Mouse (Mus musculus): ENCODE measurements around the gene Rtkn. TPM values are rescaled to one million over a fixed set of nuclear protein-coding genes. Genes with fewer than 3 reads are reported as not detected.

Rtkn gene
- polyA plus RNA-seq, 1 experiment from 2014 or later = 18.8 TPM

GRCm38 (mm10) chr6:83118825-83119733 is 16.2 kb upstream of the Rtkn start:
- Histone ChIP-seq H3K4me2 (replicated peaks) (peak overlapping the region; percentile 98), H3K4me1 (replicated peaks) (peaks cover 77% of the 10 kb centered on the region)
- 88% methylated on average over 14 of the region's 14 CpGs for WGBS

DNA sequence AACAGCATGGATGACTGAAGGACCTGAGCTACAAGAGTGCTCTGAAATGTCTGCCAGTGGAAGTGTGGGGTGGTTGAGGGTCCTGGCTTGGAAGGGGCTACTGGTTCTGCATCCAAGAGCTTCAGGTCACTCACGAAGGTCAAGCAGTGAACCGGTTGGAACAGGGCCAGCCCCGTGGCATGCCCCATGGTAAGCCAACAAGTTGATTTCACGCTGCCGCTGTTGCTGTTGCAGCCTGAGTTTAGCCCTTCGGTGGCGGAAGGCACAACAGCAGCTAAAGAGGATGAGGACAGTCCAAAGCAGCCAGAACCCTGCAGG is 15.6 kb upstream of the Rtkn start:
- Histone ChIP-seq H3K27me3 (no peaks in the 10 kb centered on the region), H3K9ac (replicated peaks) (peak overlapping the region; percentile 92), H3K36me3 (peaks cover 33% of the 10 kb centered on the region), H3K27ac (0 out of 2 replicates have a peak overlapping the region, but pooled peaks have one; percentile 9), H3K4me2 (replicated peaks) (peak overlapping the region; percentile 98), H3K9me3 (no peaks in the 10 kb centered on the region), H3K4me1 (replicated peaks) (peaks cover 79% of the 10 kb centered on the region), H3K4me3 (replicated peaks) (peak overlapping the region; percentile 74)
- no peak for ATAC-seq
- WGBS = 49% methylated on average over 7 of the region's 7 CpGs

More at GRCm38 (mm10) chr6:83118825-83119733, 16.2 kb upstream of the Rtkn start:
- ATAC-seq = no peak
- H3K9ac ChIP-seq (replicated peaks) = peak overlapping the region; percentile 92
- peak overlapping the region; percentile 74 for H3K4me3 ChIP-seq (replicated peaks)
- H3K27me3 ChIP-seq = no peaks in the 10 kb centered on the region
- peaks cover 33% of the 10 kb centered on the region for H3K36me3 ChIP-seq
- peak overlapping the region; percentile 9; the same call in 1 of the 2 replicates for H3K27ac ChIP-seq
- H3K9me3 ChIP-seq = no peaks in the 10 kb centered on the region

GRCm38 (mm10) chr6:83120930-83121862 is 14.1 kb upstream of the Rtkn start, which contains the start of gene Wbp1:
Gene Wbp1, minus strand, starts transcription at chr6:83121559.
- no peaks in the 10 kb centered on the region for H3K27me3 ChIP-seq
- no peaks in the 10 kb centered on the region for H3K9me3 ChIP-seq
- ATAC-seq = peak; percentile 95
- H3K4me3 ChIP-seq (replicated peaks) = peak within 1 kb of the TSS; percentile 74
- under 1% methylated on average over 38 of the region's 38 CpGs for WGBS
- H3K9ac ChIP-seq (replicated peaks) = peak within 1 kb of the TSS; percentile 92
- H3K36me3 ChIP-seq = peaks cover 33% of the 10 kb centered on the region
- H3K4me1 ChIP-seq (replicated peaks) = peaks cover 76% of the 10 kb centered on the region
- peak within 1 kb of the TSS; percentile 98 for H3K4me2 ChIP-seq (replicated peaks)
- peak within 1 kb of the TSS; percentile 99 for H3K27ac ChIP-seq

DNA sequence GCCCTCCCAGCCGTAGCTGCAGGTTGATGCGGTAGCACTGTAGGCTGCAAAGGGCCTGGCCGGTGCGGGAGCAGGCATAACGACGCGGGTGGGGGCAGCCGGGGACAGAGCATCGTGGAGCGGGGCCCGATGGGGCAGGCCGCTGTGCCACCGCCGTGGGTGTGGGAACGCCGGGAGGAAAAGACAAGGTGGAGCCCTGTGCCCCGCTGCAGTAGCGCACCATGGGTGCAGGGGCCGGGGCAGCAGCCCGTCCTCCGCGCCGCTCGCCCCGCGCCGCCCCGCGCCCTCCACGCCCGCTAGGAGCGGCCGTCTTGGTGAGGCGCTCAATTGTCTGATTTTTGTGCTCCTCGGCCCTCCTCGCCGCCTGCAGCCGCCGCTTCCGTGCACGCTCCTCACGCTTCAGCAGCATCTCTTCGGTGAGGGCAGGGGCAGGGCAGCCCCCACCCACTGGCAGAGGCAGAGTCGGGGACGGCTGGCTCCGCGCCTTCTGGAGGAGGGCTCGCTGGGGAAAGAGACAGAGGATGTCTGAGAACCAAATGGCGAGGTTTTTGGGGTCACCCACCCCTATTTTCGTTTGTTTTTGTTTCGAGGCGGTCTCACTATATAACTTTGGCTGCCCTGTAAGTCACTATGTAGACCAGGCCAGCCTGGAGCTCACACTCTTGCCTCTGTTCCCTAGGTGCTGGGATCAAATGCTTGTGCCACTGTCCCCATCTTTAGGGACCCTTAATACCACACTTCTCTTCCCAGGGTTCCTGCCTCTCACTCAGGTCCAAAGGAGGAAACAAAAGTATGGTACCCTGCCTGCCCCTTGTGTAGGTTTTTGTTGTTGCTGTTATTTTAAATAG is 13.2 kb upstream of the Rtkn start:
- Histone ChIP-seq H3K27me3 (no peaks in the 10 kb centered on the region), H3K9me3 (no peaks in the 10 kb centered on the region), H3K36me3 (peaks cover 28% of the 10 kb centered on the region), H3K4me2 (replicated peaks) (peak overlapping the region; percentile 98), H3K27ac (peak overlapping the region; percentile 99), H3K9ac (replicated peaks) (peak overlapping the region; percentile 91), H3K4me1 (replicated peaks) (peaks cover 67% of the 10 kb centered on the region), H3K4me3 (replicated peaks) (peak overlapping the region; percentile 74)
- ATAC-seq = peak; percentile 8; the same call in 1 of the 2 replicates
- 1% methylated on average over 47 of the region's 52 CpGs for WGBS

- Histone ChIP-seq H3K27ac (peak overlapping the region; percentile 99; the same call in 1 of the 2 replicates), H3K4me1 (replicated peaks) (peaks cover 60% of the 10 kb centered on the region), H3K36me3 (peaks cover 20% of the 10 kb centered on the region), H3K27me3 (no peaks in the 10 kb centered on the region), H3K9me3 (no peaks in the 10 kb centered on the region), H3K4me2 (replicated peaks) (peak overlapping the region; percentile 98), H3K4me3 (replicated peaks) (peak overlapping the region; percentile 74), H3K9ac (replicated peaks) (peak overlapping the region; percentile 91; the same call in 1 of the 2 replicates)
- 72% methylated on average over 5 of the region's 5 CpGs for WGBS
- ATAC-seq = no peak
Measured at GRCm38 (mm10) chr6:83122961-83123360, 12.3 kb upstream of the Rtkn start.

DNA sequence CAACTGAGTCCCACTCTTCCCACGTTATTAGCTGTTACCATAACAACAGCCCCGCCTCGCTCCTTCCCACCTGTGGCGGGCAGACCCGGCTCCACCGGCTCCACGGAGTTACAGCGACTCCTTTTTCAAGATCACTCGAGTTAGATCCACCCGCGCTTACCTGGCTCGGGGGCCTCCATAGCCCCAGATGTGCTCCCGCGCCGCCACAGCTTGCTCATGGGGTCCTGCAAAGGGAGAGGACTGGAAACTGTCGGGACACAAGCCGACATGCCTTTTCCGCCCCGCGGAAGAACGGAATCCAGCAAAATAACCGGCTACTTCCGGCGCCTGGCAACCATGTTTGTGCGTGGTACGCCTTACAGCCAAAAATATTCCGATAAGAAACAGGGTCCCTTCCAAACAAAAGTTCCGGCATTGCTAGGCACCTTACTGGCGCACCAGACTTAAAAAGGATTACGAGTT is 10.4 kb upstream of the Rtkn start:
- Histone ChIP-seq H3K4me1 (replicated peaks) (peaks cover 42% of the 10 kb centered on the region), H3K4me3 (replicated peaks) (peak overlapping the region; percentile 78), H3K9me3 (no peaks in the 10 kb centered on the region), H3K4me2 (replicated peaks) (peak overlapping the region; percentile 92), H3K36me3 (peaks cover under 1% of the 10 kb centered on the region), H3K27ac (0 out of 2 replicates have a peak overlapping the region, but pooled peaks have one; percentile 53), H3K9ac (replicated peaks) (peak overlapping the region; percentile 78), H3K27me3 (no peaks in the 10 kb centered on the region)
- under 1% methylated on average over 30 of the region's 30 CpGs for WGBS
- peak; percentile 3 for ATAC-seq

GRCm38 (mm10) chr6:83125331-83125730 is 9.9 kb upstream of the Rtkn start, which contains the start of gene Ino80b:
Gene Ino80b, minus strand, starts transcription at chr6:83125431.
- WGBS = 26% methylated on average over 5 of the region's 5 CpGs
- peak within 1 kb of the TSS; percentile 78 for H3K9ac ChIP-seq (replicated peaks)
- ATAC-seq = no peak

DNA sequence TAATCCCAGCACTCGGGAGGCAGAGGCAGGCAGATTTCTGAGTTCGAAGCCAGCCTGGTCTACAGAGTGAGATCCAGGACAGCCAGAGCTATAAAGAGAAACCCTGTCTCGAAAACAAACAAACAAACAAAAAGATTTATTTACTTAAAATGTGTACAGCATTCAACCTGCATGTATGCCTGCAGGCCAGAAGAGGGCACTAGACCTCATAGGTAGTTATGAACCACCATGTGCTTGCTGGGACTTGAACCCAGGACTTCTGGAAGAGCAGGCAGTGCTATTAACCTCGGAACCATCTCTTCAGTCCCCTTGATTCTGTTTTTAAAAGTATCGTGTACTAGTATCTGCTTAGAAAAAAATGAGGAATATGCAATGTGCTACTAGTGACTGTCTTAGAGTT is 7.8 kb upstream of the Rtkn start:
- no peak overlapping the region for H3K4me3 ChIP-seq (replicated peaks)
- 96% methylated on average over 5 of the region's 5 CpGs for WGBS
- no peak overlapping the region for H3K9ac ChIP-seq (replicated peaks)
- H3K4me2 ChIP-seq (replicated peaks) = no peak overlapping the region
- no peak overlapping the region for H3K27ac ChIP-seq
- H3K27me3 ChIP-seq = no peaks in the 10 kb centered on the region
- no peak for ATAC-seq
- H3K36me3 ChIP-seq = no peaks in the 10 kb centered on the region
- no peaks in the 10 kb centered on the region for H3K9me3 ChIP-seq
- peaks cover 29% of the 10 kb centered on the region for H3K4me1 ChIP-seq (replicated peaks)

More at GRCm38 (mm10) chr6:83125331-83125730, 9.9 kb upstream of the Rtkn start, which contains the start of gene Ino80b:
- Histone ChIP-seq H3K4me3 (replicated peaks) (peak within 1 kb of the TSS; percentile 78), H3K36me3 (no peaks in the 10 kb centered on the region), H3K27me3 (no peaks in the 10 kb centered on the region), H3K4me2 (replicated peaks) (peak within 1 kb of the TSS; percentile 92), H3K4me1 (replicated peaks) (peaks cover 38% of the 10 kb centered on the region), H3K27ac (0 out of 2 replicates have a peak within 1 kb of the TSS, but pooled peaks have one; percentile 53), H3K9me3 (no peaks in the 10 kb centered on the region)

DNA sequence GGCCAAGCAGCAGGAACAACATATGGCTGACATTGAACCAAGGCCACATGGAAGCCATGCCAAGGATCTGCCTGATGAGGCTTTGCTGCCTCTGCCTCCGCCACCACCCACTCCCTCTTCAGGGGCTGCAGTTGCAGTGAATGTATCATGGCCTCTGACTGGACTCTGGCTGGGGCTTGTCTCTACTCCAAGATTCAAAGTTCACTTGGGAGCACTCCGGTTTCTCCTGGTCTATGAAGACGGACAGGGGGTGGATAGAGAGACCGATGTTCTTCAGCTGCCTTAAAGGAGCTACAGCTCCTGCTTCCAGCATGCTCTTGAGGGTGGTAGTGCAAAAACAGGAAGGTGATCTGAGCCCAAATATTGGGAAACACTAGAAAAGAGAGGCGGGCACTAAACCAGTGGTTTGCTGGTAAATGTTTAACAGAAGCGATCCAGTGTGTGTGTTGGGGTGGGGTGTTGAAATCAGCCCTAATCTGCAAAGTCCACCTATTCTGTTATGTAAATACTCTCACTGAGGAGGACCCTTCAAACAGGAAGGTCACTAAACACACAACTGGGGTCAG is 3.7 kb upstream of the Rtkn start:
- WGBS = 82% methylated on average over 6 of the region's 6 CpGs
- no peak overlapping the region for H3K27ac ChIP-seq
- peaks cover 18% of the 10 kb centered on the region for H3K27me3 ChIP-seq
- no peak overlapping the region for H3K4me2 ChIP-seq (replicated peaks)
- no peaks in the 10 kb centered on the region for H3K36me3 ChIP-seq
- no peak overlapping the region for H3K9ac ChIP-seq (replicated peaks)
- no peak overlapping the region for H3K4me3 ChIP-seq (replicated peaks)
- H3K9me3 ChIP-seq = no peaks in the 10 kb centered on the region
- ATAC-seq = no peak
- peaks cover 11% of the 10 kb centered on the region for H3K4me1 ChIP-seq (replicated peaks)

DNA sequence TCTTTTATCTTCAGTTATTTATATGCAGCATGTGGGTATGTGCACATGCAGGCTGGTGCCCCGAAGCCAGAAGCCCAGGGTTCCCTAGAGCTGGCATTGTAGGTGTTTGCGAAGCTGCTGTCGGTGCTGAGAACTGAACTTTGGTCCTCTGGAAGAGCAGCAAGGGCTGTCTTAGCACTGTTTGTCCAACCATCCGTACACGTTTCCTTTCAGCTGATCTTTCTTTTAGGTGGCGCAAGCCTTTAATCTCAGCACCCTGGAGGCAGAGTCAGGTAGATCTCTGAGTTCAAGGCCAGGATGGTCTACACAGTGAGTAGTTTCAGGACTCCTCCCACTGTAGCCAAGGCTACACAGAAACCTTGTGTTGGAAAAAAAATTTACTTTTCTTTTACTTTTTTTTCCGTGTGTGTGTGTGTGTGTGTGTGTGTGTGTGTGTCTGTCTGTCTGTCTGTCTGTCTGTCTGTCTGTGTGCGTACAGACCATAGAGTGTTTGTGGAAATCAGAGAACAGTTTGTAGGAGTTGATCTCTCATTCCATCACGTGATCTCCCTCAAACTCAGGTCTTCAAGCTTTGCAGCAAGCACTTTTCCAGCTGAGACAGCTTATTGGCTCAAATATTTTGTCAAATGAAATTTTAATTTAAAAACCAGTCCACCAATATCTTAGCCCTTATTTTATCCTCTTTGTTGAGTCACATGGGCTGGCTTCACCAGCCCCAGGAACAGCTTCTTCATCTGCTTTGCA is 2.9 kb upstream of the Rtkn start:
- no peak overlapping the region for H3K27ac ChIP-seq
- 88% methylated on average over 9 of the region's 9 CpGs for WGBS
- ATAC-seq = no peak
- H3K27me3 ChIP-seq = peaks cover 19% of the 10 kb centered on the region
- H3K4me3 ChIP-seq (replicated peaks) = no peak overlapping the region
- H3K36me3 ChIP-seq = no peaks in the 10 kb centered on the region
- H3K4me1 ChIP-seq (replicated peaks) = peaks cover 19% of the 10 kb centered on the region
- H3K9ac ChIP-seq (replicated peaks) = no peak overlapping the region
- no peak overlapping the region for H3K4me2 ChIP-seq (replicated peaks)
- H3K9me3 ChIP-seq = no peaks in the 10 kb centered on the region
